Mouse (Mus musculus) frontal cortex, postnatal 14 days (tissue): ENCODE results near the gene Olfr399.

ENCODE experiments used
- DNase-seq, 2 experiments: peaks; one replicate each; pipeline ENCODE4 v3.0.0; 2022; ENCODE audit warnings: low spot score in 2 of 2

Olfr399 gene

GRCm38 (mm10) chr11:74056451-74056850 lies at the start of gene Olfr399, which contains the start of gene Olfr139:
Olfr399 (minus strand) TSS chr11:74056615.
Olfr139 (minus strand) TSS chr11:74056551.
- no peak for DNase-seq

GRCm38 (mm10) chr11:74105066-74105465 lies 48.7 kb upstream of the Olfr399 start:
- no peak for DNase-seq

GRCm38 (mm10) chr11:74101507-74101906 lies 45.1 kb upstream of the Olfr399 start:
- DNase-seq, result no peak

- no peak for DNase-seq
These were observed 44.3 kb upstream of the Olfr399 start for GRCm38 (mm10) chr11:74100724-74101123.

- no peak for DNase-seq
These were observed 13.2 kb upstream of the Olfr399 start, which contains the start of gene Zfp616 for GRCm38 (mm10) chr11:74069655-74070054. Zfp616 (plus strand) TSS chr11:74069955.

GRCm38 (mm10) chr11:74051347-74051746 lies 5.1 kb downstream of the Olfr399 start:
- DNase-seq, result no peak
